Mouse (Mus musculus): ENCODE results near the gene Wdpcp. TPM values are rescaled to one million over a fixed set of nuclear protein-coding genes. Genes with fewer than 3 reads are reported as not detected.

Gene Wdpcp
- polyA plus RNA-seq, 1 experiment, result 2.6 TPM

DNA sequence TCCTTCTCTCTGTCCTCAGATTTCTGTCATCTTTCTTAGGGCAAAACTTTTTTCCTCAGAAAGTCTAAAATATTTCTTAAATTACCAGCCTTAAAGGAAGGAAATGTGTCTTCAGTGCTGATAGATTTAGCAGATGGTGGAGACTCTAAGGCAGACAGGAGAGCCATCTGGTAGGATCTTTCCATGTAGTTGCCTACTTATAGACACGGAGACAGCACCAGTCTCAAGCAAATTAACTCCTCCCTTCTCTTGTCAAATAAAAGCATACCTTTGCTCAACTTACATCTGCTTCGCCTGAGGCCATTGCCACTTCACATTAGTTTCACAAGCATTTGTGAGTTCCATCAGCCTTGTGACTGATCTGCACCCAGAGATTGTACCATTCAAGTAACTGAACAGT lies 27.0 kb upstream of the Wdpcp start:
- Histone ChIP-seq H3K27me3 (ENCODE audit: control insufficient read depth, insufficient read depth, insufficient read length) (no peaks in the 10 kb centered on the region), H3K79me3 (ENCODE audit: low read depth) (no peaks in the 10 kb centered on the region), H3ac (ENCODE audit: control insufficient read depth, insufficient read length, low read depth) (no peak overlapping the region), H3K79me2 (ENCODE audit: control insufficient read depth, insufficient read depth) (no peaks in the 10 kb centered on the region), H3K4me3 (ENCODE audit: insufficient read depth, poor library complexity, severe bottlenecking) (no peak overlapping the region), H3K36me3 (ENCODE audit: control insufficient read depth, insufficient read depth) (no peaks in the 10 kb centered on the region)
- no peak for TF ChIP-seq MYOD1 (IDR thresholded peaks at IDR 0.05; ENCODE audit: control insufficient read depth, insufficient read length, low read depth)
- no peak for TF ChIP-seq FOSL1 (IDR thresholded peaks at IDR 0.05; ENCODE audit: insufficient read depth, low read length, poor library complexity, severe bottlenecking)
- no peak for TF ChIP-seq CEBPB (IDR thresholded peaks at IDR 0.05; ENCODE audit: low read depth)
- TF ChIP-seq USF1 (IDR thresholded peaks at IDR 0.05; ENCODE audit: low read depth), result no peak
- no peak for TF ChIP-seq MYOG (IDR thresholded peaks at IDR 0.05; ENCODE audit: control insufficient read depth, extremely low read depth, insufficient read length)
- TF ChIP-seq CTCF (IDR thresholded peaks at IDR 0.05; ENCODE audit: control insufficient read depth, insufficient read depth, insufficient read length), result no peak
- no peak for TF ChIP-seq MAX (IDR thresholded peaks at IDR 0.05)

DNA sequence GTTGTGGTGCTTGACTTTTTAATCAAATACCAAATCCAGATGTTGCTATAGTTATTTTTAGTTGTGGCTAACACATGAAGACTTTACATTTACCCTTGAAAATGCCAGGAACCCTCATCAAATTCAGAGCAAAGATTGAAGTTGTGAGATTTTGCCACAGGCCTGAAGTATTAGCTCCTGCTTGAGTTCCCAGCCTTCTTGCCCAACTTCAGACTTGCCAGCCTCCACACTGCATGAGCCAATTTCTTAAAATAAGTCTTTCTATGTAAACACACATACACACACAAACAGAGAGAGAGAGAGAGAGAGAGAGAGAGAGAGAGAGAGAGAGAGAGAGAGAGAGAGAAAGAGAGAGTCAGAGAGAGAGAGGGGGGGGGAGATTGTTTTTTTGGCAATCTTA lies 26.1 kb upstream of the Wdpcp start:
- TF ChIP-seq FOSL1 (IDR thresholded peaks at IDR 0.05; ENCODE audit: insufficient read depth, low read length, poor library complexity, severe bottlenecking) (no peak), USF1 (IDR thresholded peaks at IDR 0.05; ENCODE audit: low read depth) (no peak), CEBPB (IDR thresholded peaks at IDR 0.05; ENCODE audit: low read depth) (no peak)
- no peaks in the 10 kb centered on the region for H3K36me3 ChIP-seq (ENCODE audit: control insufficient read depth, insufficient read depth)
- H3K4me3 ChIP-seq (ENCODE audit: insufficient read depth, poor library complexity, severe bottlenecking), result no peak overlapping the region
- no peaks in the 10 kb centered on the region for H3K27me3 ChIP-seq (ENCODE audit: control insufficient read depth, insufficient read depth, insufficient read length)
- no peak overlapping the region for H3ac ChIP-seq (ENCODE audit: control insufficient read depth, insufficient read length, low read depth)
- no peaks in the 10 kb centered on the region for H3K79me2 ChIP-seq (ENCODE audit: control insufficient read depth, insufficient read depth)
- no peaks in the 10 kb centered on the region for H3K79me3 ChIP-seq (ENCODE audit: low read depth)

DNA sequence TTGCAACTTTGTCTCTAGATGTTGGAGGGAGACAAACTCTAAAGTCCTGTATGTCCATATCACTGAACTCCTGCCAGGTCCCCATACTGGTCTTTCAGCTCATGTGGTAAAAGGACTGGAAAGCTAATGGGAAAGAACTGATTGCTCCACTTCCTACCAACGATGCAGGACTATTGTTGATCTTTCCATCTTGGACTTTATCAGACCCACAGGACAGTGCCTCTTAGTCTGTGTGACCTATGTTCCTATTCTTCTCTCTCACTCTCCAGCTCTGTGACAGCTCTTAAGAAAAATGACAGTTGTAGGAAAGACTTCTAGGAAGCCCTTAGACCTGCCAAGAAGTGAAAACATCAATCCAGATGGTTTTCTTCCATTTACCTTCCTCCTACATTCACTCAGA lies 25.4 kb upstream of the Wdpcp start:
- Histone ChIP-seq H3K27me3 (ENCODE audit: control insufficient read depth, insufficient read depth, insufficient read length) (no peaks in the 10 kb centered on the region), H3K36me3 (ENCODE audit: control insufficient read depth, insufficient read depth) (no peaks in the 10 kb centered on the region)
- TF ChIP-seq CTCF (IDR thresholded peaks at IDR 0.05; ENCODE audit: control insufficient read depth, insufficient read depth, insufficient read length), result no peak
- no peak for TF ChIP-seq USF1 (IDR thresholded peaks at IDR 0.05; ENCODE audit: low read depth)
- TF ChIP-seq MAX (IDR thresholded peaks at IDR 0.05), result no peak
- no peak for TF ChIP-seq MYOD1 (IDR thresholded peaks at IDR 0.05; ENCODE audit: control insufficient read depth, insufficient read length, low read depth)
- no peak for TF ChIP-seq FOSL1 (IDR thresholded peaks at IDR 0.05; ENCODE audit: insufficient read depth, low read length, poor library complexity, severe bottlenecking)
- TF ChIP-seq MYOG (IDR thresholded peaks at IDR 0.05; ENCODE audit: control insufficient read depth, extremely low read depth, insufficient read length), result no peak
- TF ChIP-seq CEBPB (IDR thresholded peaks at IDR 0.05; ENCODE audit: low read depth), result no peak

DNA sequence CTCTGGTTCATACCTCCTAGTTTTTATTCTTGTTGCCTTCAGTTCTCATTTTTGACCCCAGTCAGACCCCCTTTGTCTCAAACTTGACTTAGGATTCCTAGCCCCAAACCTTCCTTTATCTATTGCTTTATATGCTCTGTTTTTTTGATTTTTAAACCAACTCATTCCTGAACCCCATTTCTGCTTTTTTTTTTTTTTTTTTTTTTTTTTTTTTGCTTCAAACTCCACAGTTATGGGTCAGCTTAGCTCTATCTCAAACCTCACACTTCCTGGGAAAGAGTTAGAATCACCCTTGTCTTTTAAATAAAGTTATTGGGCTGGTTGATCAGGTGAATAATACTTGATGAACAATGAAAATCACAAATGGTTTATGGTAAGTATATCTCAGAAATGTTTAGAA lies 24.5 kb upstream of the Wdpcp start:
- no peak for TF ChIP-seq USF1 (IDR thresholded peaks at IDR 0.05; ENCODE audit: low read depth)
- no peak for TF ChIP-seq CTCF (IDR thresholded peaks at IDR 0.05; ENCODE audit: control insufficient read depth, insufficient read depth, insufficient read length)
- no peak for TF ChIP-seq MYOG (IDR thresholded peaks at IDR 0.05; ENCODE audit: control insufficient read depth, extremely low read depth, insufficient read length)
- TF ChIP-seq MYOD1 (IDR thresholded peaks at IDR 0.05; ENCODE audit: control insufficient read depth, insufficient read length, low read depth), result no peak
- no peak for TF ChIP-seq MAX (IDR thresholded peaks at IDR 0.05)
- no peak for TF ChIP-seq CEBPB (IDR thresholded peaks at IDR 0.05; ENCODE audit: low read depth)
- no peak for TF ChIP-seq FOSL1 (IDR thresholded peaks at IDR 0.05; ENCODE audit: insufficient read depth, low read length, poor library complexity, severe bottlenecking)
- no peaks in the 10 kb centered on the region for H3K79me3 ChIP-seq (ENCODE audit: low read depth)
- H3K36me3 ChIP-seq (ENCODE audit: control insufficient read depth, insufficient read depth), result no peaks in the 10 kb centered on the region
- H3K27me3 ChIP-seq (ENCODE audit: control insufficient read depth, insufficient read depth, insufficient read length), result no peaks in the 10 kb centered on the region
- H3K79me2 ChIP-seq (ENCODE audit: control insufficient read depth, insufficient read depth), result no peaks in the 10 kb centered on the region
- no peak overlapping the region for H3ac ChIP-seq (ENCODE audit: control insufficient read depth, insufficient read length, low read depth)
- no peak overlapping the region for H3K4me3 ChIP-seq (ENCODE audit: insufficient read depth, poor library complexity, severe bottlenecking)

More for the DNA sequence above, 25.4 kb upstream of the Wdpcp start:
- no peaks in the 10 kb centered on the region for H3K79me2 ChIP-seq (ENCODE audit: control insufficient read depth, insufficient read depth)
- no peak overlapping the region for H3ac ChIP-seq (ENCODE audit: control insufficient read depth, insufficient read length, low read depth)
- H3K4me3 ChIP-seq (ENCODE audit: insufficient read depth, poor library complexity, severe bottlenecking), result no peak overlapping the region
- H3K79me3 ChIP-seq (ENCODE audit: low read depth), result no peaks in the 10 kb centered on the region

DNA sequence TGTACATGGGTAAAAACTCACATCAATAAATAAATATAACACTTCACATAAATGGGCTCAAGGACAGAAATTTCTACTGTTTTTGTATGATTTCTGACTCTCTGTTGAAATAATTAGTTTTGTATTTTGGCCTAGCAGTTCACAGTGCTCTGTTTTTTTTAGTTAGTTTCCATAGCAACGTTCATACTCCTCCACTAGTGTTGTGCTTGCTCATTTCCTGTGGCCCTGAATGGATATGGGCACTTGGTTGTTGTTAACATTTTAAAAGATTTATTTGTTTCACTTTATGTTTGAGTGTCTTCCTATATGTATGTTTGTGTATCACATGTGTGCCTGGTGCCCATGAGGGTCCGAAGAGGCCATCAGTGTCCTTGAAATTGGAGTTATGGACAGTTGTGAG lies 23.0 kb upstream of the Wdpcp start:
- no peak overlapping the region for H3ac ChIP-seq (ENCODE audit: control insufficient read depth, insufficient read length, low read depth)
- H3K27me3 ChIP-seq (ENCODE audit: control insufficient read depth, insufficient read depth, insufficient read length), result no peaks in the 10 kb centered on the region
- H3K36me3 ChIP-seq (ENCODE audit: control insufficient read depth, insufficient read depth), result no peaks in the 10 kb centered on the region
- H3K4me3 ChIP-seq (ENCODE audit: insufficient read depth, poor library complexity, severe bottlenecking), result no peak overlapping the region
- no peak for TF ChIP-seq MAX (IDR thresholded peaks at IDR 0.05)
- no peak for TF ChIP-seq FOSL1 (IDR thresholded peaks at IDR 0.05; ENCODE audit: insufficient read depth, low read length, poor library complexity, severe bottlenecking)
- TF ChIP-seq MYOD1 (IDR thresholded peaks at IDR 0.05; ENCODE audit: control insufficient read depth, insufficient read length, low read depth), result no peak
- TF ChIP-seq CTCF (IDR thresholded peaks at IDR 0.05; ENCODE audit: control insufficient read depth, insufficient read depth, insufficient read length), result no peak
- TF ChIP-seq CEBPB (IDR thresholded peaks at IDR 0.05; ENCODE audit: low read depth), result no peak
- no peaks in the 10 kb centered on the region for H3K79me2 ChIP-seq (ENCODE audit: control insufficient read depth, insufficient read depth)
- H3K79me3 ChIP-seq (ENCODE audit: low read depth), result no peaks in the 10 kb centered on the region

DNA sequence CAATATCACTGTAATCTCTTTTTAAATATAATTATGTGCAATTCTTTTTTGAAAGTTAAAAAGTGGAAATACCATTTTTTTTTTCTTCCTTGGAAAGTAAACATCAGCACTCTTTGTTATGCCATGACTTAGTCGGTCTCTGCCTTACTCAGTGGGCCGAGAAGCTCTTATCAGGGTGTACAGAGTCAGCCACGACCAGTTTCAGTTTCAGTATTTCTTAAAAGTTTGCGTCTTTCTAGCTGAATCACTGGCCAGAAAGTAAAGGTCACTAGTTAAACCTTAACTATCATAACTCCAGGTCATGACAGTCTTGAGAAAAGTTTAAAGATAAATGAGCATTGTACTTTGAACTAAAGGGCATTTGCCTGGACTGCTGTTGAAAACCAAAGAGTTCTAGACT lies 22.3 kb upstream of the Wdpcp start:
- H3K36me3 ChIP-seq (ENCODE audit: control insufficient read depth, insufficient read depth), result no peaks in the 10 kb centered on the region
- TF ChIP-seq MYOG (IDR thresholded peaks at IDR 0.05; ENCODE audit: control insufficient read depth, extremely low read depth, insufficient read length) (no peak), MAX (IDR thresholded peaks at IDR 0.05) (no peak), USF1 (IDR thresholded peaks at IDR 0.05; ENCODE audit: low read depth) (no peak), CEBPB (IDR thresholded peaks at IDR 0.05; ENCODE audit: low read depth) (no peak), CTCF (IDR thresholded peaks at IDR 0.05; ENCODE audit: control insufficient read depth, insufficient read depth, insufficient read length) (no peak), MYOD1 (IDR thresholded peaks at IDR 0.05; ENCODE audit: control insufficient read depth, insufficient read length, low read depth) (no peak), FOSL1 (IDR thresholded peaks at IDR 0.05; ENCODE audit: insufficient read depth, low read length, poor library complexity, severe bottlenecking) (no peak)
- H3K27me3 ChIP-seq (ENCODE audit: control insufficient read depth, insufficient read depth, insufficient read length), result no peaks in the 10 kb centered on the region
- no peaks in the 10 kb centered on the region for H3K79me2 ChIP-seq (ENCODE audit: control insufficient read depth, insufficient read depth)
- no peak overlapping the region for H3ac ChIP-seq (ENCODE audit: control insufficient read depth, insufficient read length, low read depth)
- H3K79me3 ChIP-seq (ENCODE audit: low read depth), result no peaks in the 10 kb centered on the region
- no peak overlapping the region for H3K4me3 ChIP-seq (ENCODE audit: insufficient read depth, poor library complexity, severe bottlenecking)
